Mouse (Mus musculus) bone marrow macrophage, adult 2 months (primary cell): Measurements from ENCODE around the gene Nfib. TPM values are rescaled to one million over a fixed set of nuclear protein-coding genes. Genes with fewer than 3 reads are reported as not detected.

Experiments
- H3K27ac ChIP-seq: 2 replicates; pipeline ENCODE4 v1.5.1; 2012; ENCODE audit warnings: low read depth, low read length; ENCODE audit not compliant: insufficient read depth
- H3K4me1 ChIP-seq: 2 replicates; pipeline ENCODE4 v1.6.1; 2012; ENCODE audit warnings: low read length; ENCODE audit not compliant: control insufficient read depth, insufficient read depth
- H3K4me3 ChIP-seq: 2 replicates; pipeline ENCODE4 v1.5.1; 2012; ENCODE audit warnings: mild to moderate bottlenecking, low read length, moderate library complexity; ENCODE audit not compliant: insufficient read depth
- CTCF ChIP-seq: IDR thresholded peaks from 2 replicates; pipeline ENCODE4 v1.5.1; 2012; ENCODE audit warnings: low read depth, mild to moderate bottlenecking, low read length, moderate library complexity
- POLR2A ChIP-seq: IDR thresholded peaks from 2 replicates; pipeline ENCODE4 v1.6.1; 2012; ENCODE audit warnings: mild to moderate bottlenecking, low read depth, low read length, borderline replicate concordance
- polyA plus RNA-seq: library from polyadenylated mRNA; stranded (reverse); fragments of >200 nt; gene quantifications from 2 replicates; pipeline ENCODE4 v1.2.4, GENCODE M21; 2012; ENCODE audit not compliant: missing spikeins, insufficient read depth, insufficient read length

Gene Nfib
- polyA plus RNA-seq, 1 experiment = 0.56 TPM

DNA sequence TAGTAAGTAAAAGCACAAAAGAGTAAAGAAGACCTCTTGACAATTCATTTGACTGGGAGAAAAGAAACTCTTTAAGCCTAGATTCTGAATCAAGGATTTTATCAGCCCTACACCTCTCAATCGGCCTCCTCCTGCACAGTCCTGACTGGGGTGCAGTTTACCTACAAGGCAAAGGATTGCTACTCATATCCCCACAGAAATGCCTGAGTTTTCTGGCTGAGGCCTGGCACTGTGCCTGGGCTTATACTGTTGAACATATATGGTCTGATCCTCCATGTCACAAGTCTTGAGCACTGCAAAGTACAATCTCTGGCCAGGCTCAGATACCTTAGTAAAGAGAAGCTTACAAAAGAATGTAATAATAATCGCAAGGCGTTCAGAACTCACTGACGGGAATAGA is 333.3 kb downstream of the Nfib start:
- Histone ChIP-seq H3K4me3 (no peak overlapping the region), H3K4me1 (no peaks in the 10 kb centered on the region), H3K27ac (no peak overlapping the region)
- TF ChIP-seq CTCF (no peak), POLR2A (no peak)

DNA sequence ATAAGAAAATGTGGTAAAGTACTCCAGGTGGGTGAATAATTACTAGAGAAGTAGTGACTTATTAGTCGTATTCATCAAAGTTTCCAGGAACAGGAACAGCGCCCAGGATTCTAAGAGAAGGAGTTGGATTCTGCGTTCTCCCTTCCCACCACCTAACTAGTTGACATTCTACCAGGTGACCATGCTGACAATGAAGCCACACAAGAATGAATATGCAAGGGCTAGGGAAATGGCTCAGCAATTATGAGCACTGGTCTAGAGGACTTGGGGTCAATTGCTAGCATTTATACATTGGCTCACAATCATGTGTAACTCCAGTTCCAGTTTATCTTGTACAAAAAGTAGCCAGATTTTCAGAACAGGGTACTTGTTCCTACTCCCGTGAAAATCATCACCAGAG is 334.1 kb downstream of the Nfib start:
- no peak overlapping the region for H3K27ac ChIP-seq
- no peaks in the 10 kb centered on the region for H3K4me1 ChIP-seq
- TF ChIP-seq POLR2A (no peak), CTCF (no peak)
- no peak overlapping the region for H3K4me3 ChIP-seq

DNA sequence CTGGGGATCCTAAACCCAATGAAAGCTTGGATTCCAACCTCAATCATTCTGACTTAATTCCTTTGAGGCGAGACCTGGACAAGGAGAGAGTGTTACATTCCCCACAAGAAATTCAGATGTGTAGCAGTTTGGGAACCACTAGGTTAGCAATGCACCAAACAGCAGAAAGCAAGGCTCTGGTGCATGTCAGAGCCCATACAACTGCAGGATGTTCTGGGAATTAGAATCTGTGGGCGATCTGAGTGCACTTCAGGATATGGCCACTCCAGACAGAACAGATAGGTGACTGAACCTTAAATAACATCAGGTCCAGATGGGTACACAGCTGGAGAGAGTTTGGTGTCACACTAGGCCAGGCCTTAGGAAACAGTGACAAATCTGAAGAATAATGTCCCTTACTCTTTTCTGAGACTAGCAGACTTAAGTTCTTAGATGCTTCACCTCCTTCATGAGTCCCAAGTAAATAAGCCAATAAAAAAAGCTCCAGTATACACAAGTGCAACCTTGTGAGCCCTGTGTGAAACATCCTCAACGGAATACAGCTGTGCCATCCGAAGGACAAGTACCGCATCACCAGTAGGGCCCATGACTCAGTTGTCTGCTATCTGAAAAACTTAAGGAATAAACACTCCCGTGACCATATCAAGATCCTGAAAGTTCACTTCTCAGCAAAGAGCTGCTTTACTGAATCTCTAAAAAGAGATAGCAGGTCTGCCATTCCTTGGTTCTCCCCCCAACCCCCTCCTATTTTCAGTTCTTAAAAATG is 336.4 kb downstream of the Nfib start:
- TF ChIP-seq POLR2A (no peak), CTCF (no peak)

GRCm38 (mm10) chr4:82368091-82368775 is 337.3 kb downstream of the Nfib start:
- H3K4me3 ChIP-seq = no peak overlapping the region
- no peak for TF ChIP-seq POLR2A
- no peak for TF ChIP-seq CTCF
- no peak overlapping the region for H3K27ac ChIP-seq
- no peaks in the 10 kb centered on the region for H3K4me1 ChIP-seq

More for the DNA sequence above, 336.4 kb downstream of the Nfib start:
- H3K4me1 ChIP-seq = no peaks in the 10 kb centered on the region
- no peak overlapping the region for H3K4me3 ChIP-seq
- no peak overlapping the region for H3K27ac ChIP-seq

- Histone ChIP-seq H3K27ac (no peak overlapping the region), H3K4me1 (no peaks in the 10 kb centered on the region), H3K4me3 (no peak overlapping the region)
- TF ChIP-seq CTCF = no peak
- no peak for TF ChIP-seq POLR2A
Measured at GRCm38 (mm10) chr4:82364696-82365385, 340.7 kb downstream of the Nfib start.

DNA sequence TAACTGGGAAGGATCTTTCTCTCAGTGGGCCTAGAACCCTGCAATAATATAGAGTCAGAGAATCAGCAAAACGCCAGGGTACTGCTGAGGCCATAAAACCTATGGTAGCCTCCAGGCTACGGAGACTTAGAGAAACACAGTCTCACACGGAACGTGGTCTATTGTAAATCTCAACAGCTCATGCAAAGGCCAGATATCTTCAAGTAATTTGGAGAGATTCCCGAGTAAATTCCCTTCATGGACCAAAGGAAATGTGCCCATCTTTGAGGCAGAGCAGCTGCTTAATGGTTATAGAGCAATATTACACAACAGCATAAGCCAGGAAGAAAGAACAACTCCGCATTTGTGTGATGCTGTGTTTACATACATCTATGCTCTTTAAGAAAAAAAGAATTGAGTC is 341.6 kb downstream of the Nfib start:
- no peaks in the 10 kb centered on the region for H3K4me1 ChIP-seq
- no peak overlapping the region for H3K27ac ChIP-seq
- TF ChIP-seq CTCF = no peak
- no peak for TF ChIP-seq POLR2A
- H3K4me3 ChIP-seq = no peak overlapping the region

GRCm38 (mm10) chr4:82362294-82362693 is 343.3 kb downstream of the Nfib start:
- H3K4me1 ChIP-seq = no peaks in the 10 kb centered on the region
- no peak overlapping the region for H3K4me3 ChIP-seq
- no peak for TF ChIP-seq CTCF
- no peak overlapping the region for H3K27ac ChIP-seq

GRCm38 (mm10) chr4:82360081-82360511 is 345.5 kb downstream of the Nfib start:
- Histone ChIP-seq H3K4me1 (no peaks in the 10 kb centered on the region), H3K27ac (no peak overlapping the region), H3K4me3 (no peak overlapping the region)
- TF ChIP-seq CTCF (no peak), POLR2A (no peak)

DNA sequence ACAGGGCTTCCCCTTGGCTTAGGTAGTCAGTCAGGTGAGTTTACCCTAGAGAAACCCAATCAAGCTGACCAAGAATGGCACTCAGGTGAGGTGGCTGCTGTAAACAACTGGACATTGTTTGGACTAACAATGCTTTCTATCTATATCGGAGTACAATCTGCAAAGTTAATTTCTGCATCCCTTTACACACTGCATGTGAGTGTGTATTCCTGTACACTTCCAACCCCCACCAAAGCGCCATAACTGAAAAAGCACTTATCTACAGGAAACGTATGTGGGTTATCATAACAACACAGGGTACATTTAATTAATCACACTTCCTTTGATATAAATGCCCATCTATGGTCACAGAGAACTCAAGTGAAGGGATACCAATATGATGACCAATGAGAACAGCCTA is 346.4 kb downstream of the Nfib start:
- Histone ChIP-seq H3K4me3 (no peak overlapping the region), H3K4me1 (no peaks in the 10 kb centered on the region), H3K27ac (no peak overlapping the region)
- TF ChIP-seq CTCF (no peak), POLR2A (no peak)

GRCm38 (mm10) chr4:82349006-82349405 is 356.5 kb downstream of the Nfib start:
- Histone ChIP-seq H3K4me1 (no peaks in the 10 kb centered on the region), H3K27ac (no peak overlapping the region), H3K4me3 (no peak overlapping the region)
- TF ChIP-seq CTCF (no peak), POLR2A (no peak)
